Mouse (Mus musculus): ENCODE measurements around the gene Bckdk.
A peak's percentile ranks its signal among the peaks of the same experiment; 100 is the strongest.
"Not testable (repeated sequence)": the region's sequence is repeated elsewhere in the genome, so short reads cannot be mapped to it uniquely, and the experiment has no call there.

The Bckdk gene

DNA sequence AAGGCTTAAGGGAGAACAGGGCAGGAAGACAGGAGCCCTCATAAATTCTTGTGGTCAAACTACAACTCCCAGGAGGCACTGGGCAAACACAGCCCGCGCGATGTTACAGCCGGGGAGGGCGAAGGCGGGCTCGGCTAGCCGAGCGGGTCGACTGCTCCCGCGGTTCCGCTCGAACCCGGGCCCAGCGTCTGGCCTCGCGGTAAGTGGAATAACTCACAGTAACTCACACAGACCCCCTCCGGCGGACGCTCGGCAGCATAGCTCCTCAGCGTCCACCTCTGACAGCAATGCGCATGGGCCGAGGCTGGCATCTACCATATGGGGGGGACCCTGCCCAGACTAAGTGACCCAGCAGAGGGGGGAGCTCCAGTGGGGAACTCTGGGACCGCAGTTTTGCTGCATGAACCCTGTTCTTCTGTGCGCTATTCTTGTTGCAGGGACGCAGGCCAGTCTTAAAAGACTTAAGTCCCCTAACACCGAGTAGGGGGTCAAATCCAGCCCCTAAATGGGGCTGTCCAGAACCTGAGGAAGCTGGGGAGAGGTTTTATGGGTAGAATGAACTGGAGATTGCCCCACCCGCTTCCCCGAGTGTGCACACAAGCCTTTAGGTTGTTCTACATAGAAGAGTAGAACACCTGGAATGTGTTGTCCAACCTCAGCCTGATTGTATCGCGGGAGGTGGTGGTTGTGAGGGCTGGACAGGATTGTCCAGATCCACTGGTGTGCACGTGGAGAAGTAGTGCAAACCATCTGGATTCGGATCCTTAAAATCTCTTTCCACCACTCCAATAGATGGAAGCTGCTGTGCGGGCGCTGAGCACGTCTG, at the start of gene Bckdk:
Bckdk (plus strand) TSS at position 112 of the 826 bp plus-strand sequence.
- peak; percentile 98 for DNase-seq

- no peak for DNase-seq
Observed at GRCm38 (mm10) chr7:127858258-127858657, 45.6 kb upstream of the Bckdk start.

- DNase-seq: no peak
Observed at GRCm38 (mm10) chr7:127866434-127866833, 37.4 kb upstream of the Bckdk start.

- DNase-seq: no peak
Observed at GRCm38 (mm10) chr7:127867641-127868040, 36.2 kb upstream of the Bckdk start.

GRCm38 (mm10) chr7:127869149-127869810, 34.6 kb upstream of the Bckdk start:
- DNase-seq: peak; percentile 97

DNA sequence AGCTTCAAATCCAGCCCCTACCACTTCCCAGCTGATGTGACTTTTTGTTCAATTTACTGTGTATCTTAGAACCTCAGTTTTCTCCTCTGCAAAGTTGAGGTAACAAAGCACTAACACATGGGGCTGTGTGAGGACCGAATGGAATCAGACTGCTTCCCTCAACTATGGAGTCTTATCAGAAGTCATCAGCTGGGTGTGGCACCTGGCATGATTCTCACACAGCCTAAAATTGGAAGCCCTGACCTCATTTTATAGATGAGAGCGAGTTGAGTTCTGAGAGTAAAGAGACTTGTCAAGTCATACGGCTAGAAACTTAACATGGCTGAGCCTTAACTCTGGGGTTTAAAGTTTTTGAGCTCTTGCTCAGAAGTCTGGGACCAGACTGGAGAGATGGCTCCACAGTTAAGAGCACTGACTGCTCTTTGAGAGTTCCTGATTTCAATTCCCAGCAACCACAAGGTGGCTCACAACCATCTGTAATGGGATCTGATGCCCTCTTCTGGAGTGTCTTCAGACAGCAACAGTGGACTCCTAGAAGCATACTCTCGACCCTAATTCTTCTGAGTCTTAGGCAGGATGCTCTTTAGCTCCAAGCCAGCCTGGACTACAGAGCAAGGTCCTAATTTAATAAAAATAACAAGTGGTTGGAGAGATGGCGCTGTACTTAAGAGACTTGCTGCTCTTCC, 33.6 kb upstream of the Bckdk start:
- DNase-seq: no peak

- DNase-seq: no peak
Observed at GRCm38 (mm10) chr7:127874812-127875626, 28.9 kb upstream of the Bckdk start.

DNA sequence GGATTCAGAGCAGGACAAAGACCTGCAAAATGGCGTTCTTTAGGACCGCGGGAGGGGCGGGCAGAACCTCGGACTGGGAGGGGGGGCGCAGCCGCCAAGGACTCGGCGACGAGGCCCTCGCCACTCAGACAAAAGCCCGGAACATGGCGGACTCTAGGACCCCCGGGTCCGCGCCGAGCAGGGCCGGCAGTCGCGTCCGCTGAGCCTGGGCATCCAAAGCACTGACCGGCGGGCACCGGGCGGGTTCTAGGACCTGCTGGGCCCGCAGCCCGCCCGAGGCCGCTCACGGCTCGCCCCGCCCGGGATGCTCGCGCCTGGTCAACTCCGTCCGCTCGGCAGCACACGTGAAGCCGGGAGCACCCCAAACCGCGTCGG, 28.3 kb upstream of the Bckdk start:
- peak; percentile 99 for DNase-seq

- peak; percentile 98 for DNase-seq
Observed at GRCm38 (mm10) chr7:127876041-127876466, 27.8 kb upstream of the Bckdk start, which contains the start of gene Zfp646. Gene Zfp646, plus strand, starts transcription at chr7:127876221.

DNA sequence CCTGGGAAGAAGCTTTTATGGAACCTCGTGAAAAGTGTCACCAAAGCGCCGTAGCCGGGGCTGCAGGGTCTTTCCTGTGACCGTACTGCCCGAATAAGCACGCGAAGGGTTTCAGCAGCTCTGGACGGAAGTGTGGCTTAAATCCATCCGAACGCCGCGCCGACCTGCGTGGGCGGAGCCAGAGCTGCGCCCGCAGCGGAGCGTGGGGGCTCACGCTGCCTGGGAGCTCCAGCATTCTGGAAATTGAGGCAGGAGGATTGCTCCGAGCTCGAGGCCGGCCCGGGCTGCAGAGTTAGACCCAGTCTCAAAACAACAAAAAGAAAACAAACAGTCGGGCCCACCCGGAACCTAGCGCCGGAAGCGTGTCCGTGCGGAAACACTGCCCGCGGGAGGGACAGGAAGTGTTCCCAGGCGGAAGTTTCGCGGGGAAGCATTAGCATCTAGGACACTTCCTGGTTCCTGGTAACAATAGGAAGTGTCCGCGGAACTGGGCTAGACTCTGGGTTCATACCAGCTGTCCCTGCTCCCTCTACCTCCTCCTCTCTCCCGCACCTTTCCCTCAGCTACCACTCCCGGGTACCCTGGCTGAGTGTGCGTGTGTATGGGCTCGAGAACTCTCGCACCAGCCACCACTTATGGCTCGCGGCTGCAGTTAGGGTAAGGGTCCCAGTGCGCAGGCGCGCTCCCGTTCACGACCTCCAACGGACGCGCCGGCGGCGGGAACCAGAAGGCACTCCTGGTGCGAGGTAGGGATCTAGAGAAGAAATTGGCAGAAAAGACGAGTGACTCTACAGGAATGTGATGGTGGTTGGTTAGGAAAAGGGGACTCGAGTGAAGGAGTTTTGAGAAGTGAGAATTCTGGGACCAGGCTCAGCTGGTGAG, 27.2 kb upstream of the Bckdk start, which contains the start of gene Zfp668:
Zfp668 (minus strand) TSS at position 362 of the 882 bp plus-strand sequence.
- peak; percentile 99 for DNase-seq

DNA sequence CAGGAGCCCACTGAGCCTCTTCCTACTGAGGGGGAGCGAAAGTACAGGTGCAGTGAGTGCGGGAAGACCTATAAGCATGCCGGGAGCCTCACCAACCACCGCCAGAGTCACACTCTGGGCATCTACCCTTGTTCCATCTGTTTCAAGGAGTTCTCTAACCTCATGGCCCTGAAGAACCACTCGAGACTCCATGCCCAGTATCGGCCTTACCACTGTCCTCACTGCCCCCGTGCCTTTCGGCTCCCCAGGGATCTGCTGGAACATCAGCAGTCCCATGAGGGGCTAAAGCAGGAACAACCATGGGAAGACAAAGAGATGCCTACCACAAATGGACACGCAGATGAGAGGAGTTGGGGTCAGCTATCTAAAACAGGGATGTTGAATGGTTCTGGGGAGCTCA, 24.6 kb upstream of the Bckdk start:
- peak; percentile 92 for DNase-seq

DNA sequence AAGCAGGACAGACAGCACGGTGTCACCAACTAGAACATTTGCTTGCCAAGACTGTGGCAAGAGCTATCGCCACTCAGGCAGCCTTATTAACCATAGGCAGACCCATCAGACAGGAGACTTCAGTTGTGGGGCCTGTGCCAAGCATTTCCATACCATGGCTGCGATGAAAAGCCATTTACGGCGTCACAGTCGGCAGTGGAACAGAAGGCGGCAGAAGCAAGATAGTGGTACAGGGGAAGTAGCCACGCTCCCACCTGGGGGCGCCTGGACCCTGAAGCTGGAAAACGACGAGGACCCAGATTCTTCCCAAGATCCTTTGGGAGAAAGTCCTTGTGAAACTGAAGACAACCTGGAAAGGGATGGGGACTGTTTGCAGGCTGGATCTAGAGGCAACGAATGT, 23.5 kb upstream of the Bckdk start:
- peak; percentile 91 for DNase-seq

DNA sequence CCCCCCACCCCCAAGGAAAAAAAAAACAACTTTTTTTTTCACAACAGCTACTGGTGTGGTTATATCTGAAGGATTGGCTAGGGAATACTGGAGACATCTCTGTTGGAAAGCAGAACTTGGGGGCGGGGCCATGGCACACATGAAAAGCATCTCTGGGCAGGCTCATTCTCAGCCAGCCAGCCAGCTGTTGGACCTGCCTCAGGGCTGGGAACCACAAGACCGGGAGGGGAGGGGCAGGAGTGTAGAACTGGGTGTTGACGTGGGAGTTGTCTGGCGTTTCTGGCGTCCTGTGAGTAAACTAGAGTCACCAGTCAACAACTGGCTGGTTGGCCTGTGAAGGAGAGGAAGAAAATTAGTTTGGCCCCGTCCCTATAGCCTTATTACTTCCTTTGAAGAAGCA, 17.9 kb upstream of the Bckdk start:
- peak; percentile 99 for DNase-seq

DNA sequence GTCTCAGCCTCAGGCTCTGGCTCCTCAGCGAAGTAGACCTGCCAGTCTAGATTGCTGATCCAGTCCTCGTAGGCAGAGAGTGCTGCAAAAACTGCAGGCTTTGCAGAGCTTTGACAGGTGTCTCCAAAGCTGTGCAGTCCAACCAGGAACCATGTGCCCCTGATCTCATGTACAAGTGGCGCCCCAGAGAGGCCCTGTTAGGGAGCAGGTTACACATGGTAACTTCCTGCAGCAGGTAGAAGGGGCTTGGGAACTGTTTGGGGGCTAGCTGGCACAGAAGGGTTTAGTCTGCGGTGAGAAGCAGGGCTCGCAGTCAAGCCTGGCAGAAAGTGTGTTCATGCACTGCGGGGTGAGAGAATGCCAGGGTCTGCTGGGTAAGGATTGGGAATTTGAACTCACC, 17.3 kb upstream of the Bckdk start:
- peak; percentile 90 for DNase-seq

- peak; percentile 91 for DNase-seq
Observed at GRCm38 (mm10) chr7:127887191-127887590, 16.7 kb upstream of the Bckdk start.

DNA sequence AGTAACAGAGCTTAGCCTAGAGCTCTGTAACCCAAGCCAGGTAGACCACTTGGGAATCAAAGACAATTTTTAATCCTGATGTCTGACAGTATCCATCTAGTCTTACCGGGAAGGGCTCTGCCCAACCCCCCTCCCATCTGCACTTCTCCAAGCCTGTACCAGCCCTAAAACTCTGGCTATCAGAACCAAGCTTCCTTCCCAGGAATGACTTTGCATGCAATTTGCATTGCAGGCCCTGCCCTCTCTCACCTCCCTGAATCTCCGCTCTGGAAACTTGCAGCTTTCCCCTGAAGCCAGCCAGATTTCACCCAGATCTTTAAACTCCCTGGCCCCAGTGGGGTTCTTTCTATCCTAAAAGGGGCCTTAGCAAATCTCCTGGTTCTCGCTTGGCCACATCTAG, 16.1 kb upstream of the Bckdk start:
- no peak for DNase-seq

DNA sequence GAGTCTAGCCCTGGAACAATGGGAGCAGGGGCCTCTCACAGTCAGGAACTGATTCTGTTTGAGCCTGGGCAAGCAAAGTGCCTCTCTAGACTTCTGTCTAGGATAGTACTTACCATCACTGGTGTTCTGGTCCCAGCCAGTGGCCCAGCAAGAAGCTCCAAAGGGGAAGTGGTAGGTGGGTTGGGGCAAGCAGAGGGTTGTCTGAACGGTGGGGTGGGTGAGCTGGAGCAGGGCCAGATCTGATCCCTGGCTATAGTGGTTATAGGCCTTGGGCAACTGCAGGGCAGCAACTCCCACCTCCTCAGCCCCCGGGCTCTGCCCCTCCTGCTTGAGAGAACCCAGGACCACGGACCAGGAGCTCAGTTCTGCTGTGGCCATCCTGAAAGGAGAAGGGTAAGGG, 15.1 kb upstream of the Bckdk start:
- DNase-seq: peak; percentile 85

DNA sequence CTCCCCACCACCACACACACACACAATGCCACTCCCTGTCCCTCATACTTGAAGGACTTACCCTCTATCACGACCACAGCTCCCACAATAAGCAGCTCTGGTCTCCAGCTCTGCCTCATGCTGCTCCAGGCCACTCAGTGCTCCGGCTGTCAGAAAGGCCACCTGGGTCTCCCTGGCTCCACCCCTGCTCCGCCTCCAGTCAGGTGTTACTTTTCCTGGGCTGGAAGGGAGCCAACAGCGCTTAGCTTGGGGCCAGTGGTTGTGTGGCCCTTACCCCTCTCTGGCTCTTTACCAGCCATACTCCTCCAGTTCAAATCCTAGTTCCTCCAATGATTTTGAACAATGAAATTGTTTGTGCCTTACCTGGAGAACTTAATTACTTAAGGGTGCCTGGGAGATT, 13.1 kb upstream of the Bckdk start, which contains the start of gene Prss53:
Prss53 (minus strand) TSS at position 173 of the 400 bp plus-strand sequence.
- DNase-seq: no peak

DNA sequence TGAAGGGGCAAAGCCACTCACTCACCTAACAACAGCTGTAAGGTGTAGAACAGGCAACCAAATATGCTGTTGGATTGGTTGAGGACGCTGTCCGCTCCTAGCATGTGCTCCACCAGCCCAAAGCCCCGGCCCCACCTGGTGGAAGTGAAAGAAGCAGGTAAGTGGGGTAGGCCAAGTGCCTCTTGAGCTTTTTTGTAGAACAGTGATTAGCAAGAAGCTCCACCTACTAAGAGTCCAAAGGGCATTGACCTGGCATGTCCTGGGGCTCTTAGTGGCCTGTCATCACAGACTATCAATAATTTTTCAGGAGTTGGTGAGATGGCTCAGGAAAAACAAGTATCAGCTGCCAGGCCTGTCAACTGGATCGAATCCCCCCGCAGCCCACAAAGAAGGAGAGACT, 9.4 kb upstream of the Bckdk start:
- DNase-seq: no peak

DNA sequence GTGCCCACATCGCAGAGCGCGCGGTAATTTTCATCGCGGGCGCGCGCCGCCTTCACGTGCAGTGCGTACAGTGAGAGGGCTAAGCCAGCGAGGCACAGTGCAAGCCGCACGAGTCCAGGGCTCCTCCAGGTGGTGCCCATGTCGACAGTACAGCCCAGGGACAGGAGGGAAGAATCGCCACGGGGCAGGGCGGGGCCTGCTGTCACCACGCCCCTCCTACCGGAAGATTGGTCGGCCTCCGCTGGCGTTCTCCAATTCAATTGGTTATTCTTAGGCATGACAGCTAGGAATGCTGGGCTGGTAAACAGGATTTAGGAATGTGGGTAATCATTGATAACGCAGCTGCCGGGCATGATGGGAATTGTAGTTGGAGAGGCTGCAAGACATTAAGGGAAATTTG, 8.4 kb upstream of the Bckdk start, which contains the start of the genes Gm21974 and Vkorc1:
Gm21974 (minus strand) TSS at position 13 of the 400 bp plus-strand sequence.
Vkorc1 (minus strand) TSS at position 176 of the 400 bp plus-strand sequence.
- peak; percentile 100 for DNase-seq

GRCm38 (mm10) chr7:127895891-127896290, 8.0 kb upstream of the Bckdk start:
- DNase-seq: not testable (repeated sequence)
